8 mouse cellular contexts compared by ENCODE assay signal in the genomic region with DNA sequence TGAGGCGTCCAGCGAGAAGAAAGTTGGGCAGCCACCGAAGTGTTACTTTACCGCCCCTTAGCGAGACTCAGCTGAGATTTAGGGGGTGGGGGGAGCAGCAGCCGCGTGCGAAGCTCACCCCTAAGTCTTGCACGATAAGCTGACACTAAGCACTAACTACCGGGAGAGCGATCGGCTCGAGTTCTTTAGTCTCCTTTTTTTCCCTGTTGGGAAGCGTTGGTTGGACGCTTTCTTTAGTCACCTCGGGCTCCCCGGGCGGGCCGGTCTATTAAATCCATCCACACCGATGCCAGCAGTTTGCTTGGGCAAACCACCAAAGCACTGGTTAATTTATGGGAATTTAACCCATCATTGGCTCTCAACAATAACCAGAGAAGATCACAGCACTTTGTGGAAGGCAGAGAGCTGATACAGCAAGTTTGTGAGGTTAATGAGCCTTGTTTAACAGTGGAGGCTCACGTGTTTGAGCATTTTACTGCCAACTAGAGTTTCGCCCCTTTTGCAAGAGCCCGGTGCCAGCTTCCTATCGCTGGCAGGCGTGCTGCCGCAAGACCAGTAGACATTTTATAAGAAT. TPM values are rescaled to one million over a fixed set of nuclear protein-coding genes. Genes with fewer than 3 reads are reported as not detected.
DNase-seq lines count a peak whose midpoint lies in the region; ATAC-seq and TF ChIP-seq lines count a peak whose summit lies in the region.

No protein-coding gene starts in this region.

- H3K27me3 ChIP-seq in liver, embryonic 11.5 days (replicated peaks; ENCODE audit: control insufficient read depth, insufficient read depth, low read length) = peaks cover 8% of the 10 kb centered on the region; the same call in 1 of the 2 replicates
- no peaks in the 10 kb centered on the region for H3K27me3 ChIP-seq in myocyte (ENCODE audit: control insufficient read depth, insufficient read depth, insufficient read length)

- H3K79me2 ChIP-seq in myocyte (ENCODE audit: control insufficient read depth, insufficient read depth) = peaks cover 46% of the 10 kb centered on the region

- peak overlapping the region; percentile 94 for H3ac ChIP-seq in myocyte (ENCODE audit: control insufficient read depth, insufficient read length)

- 0 out of 2 replicates have a peak, but pooled peaks have one; percentile 3 for ATAC-seq in liver, embryonic 11.5 days (replicated peaks; ENCODE audit: low FRiP score)

- H3K27ac ChIP-seq in liver, embryonic 11.5 days (ENCODE audit: low read depth, low read length) = no peak overlapping the region

- H3K9ac ChIP-seq in liver, embryonic 11.5 days (ENCODE audit: low read depth, low read length) = peak overlapping the region; percentile 77

- no peak for TF ChIP-seq POLR2A in myocyte (IDR thresholded peaks at IDR 0.05; ENCODE audit: insufficient read length, low read depth)

- WGBS in liver, embryonic 11.5 days = 3% methylated on average over 26 of the region's 26 CpGs

- intact Hi-C loops in gastrocnemius, postnatal 14 days (cut with DNase I; ENCODE audit: low total_unique reads) = no loop called here

- no peaks in the 10 kb centered on the region for H3K36me3 ChIP-seq in liver, embryonic 11.5 days (ENCODE audit: control insufficient read depth, insufficient read depth, low read length)
- no peaks in the 10 kb centered on the region for H3K36me3 ChIP-seq in myocyte (ENCODE audit: control insufficient read depth, insufficient read depth)

- peak overlapping the region; percentile 78 for H3K4me3 ChIP-seq in liver, embryonic 11.5 days (ENCODE audit: low read depth, low read length)
- H3K4me3 ChIP-seq in myocyte = peak overlapping the region; percentile 62

- peak; percentile 55 for DNase-seq in 3134 (ENCODE audit: extremely low read depth, insufficient read length, low spot score)
- DNase-seq in ES-CJ7 (ENCODE audit: low read depth, low spot score) = peak; percentile 48
- peak; percentile 67 to 69 for DNase-seq in cerebellum, postnatal 10 days
- peak; percentile 28 for DNase-seq in gastrocnemius, postnatal 14 days
- peak; percentile 88 for DNase-seq in kidney, adult 11 months
- DNase-seq in liver, embryonic 11.5 days (ENCODE audit: low spot score) = no peak
- DNase-seq in urinary bladder, postnatal 4 days (ENCODE audit: low spot score in 2 of 2) = peak; percentile 42 to 62

- no peaks in the 10 kb centered on the region for H3K9me3 ChIP-seq in liver, embryonic 11.5 days (ENCODE audit: control insufficient read depth, low read length)

- H3K4me2 ChIP-seq in liver, embryonic 11.5 days = peak overlapping the region; percentile 85
- peak overlapping the region; percentile 79 for H3K4me2 ChIP-seq in myocyte (ENCODE audit: low read depth)

- peaks cover 20% of the 10 kb centered on the region for H3K4me1 ChIP-seq in liver, embryonic 11.5 days (replicated peaks; ENCODE audit: control insufficient read depth, insufficient read depth, low read length)

TF ChIP-seq in myocyte, 11 proteins besides CTCF, POLR2A, EP300 and RAD21:
- TF ChIP-seq MAX (IDR thresholded peaks at IDR 0.05; ENCODE audit: low read depth) (no peak), POLR2AphosphoS2 (IDR thresholded peaks at IDR 0.05; ENCODE audit: insufficient read length, low read depth) (no peak), E2F4 (IDR thresholded peaks at IDR 0.05; ENCODE audit: insufficient read depth) (no peak), USF1 (IDR thresholded peaks at IDR 0.05; ENCODE audit: low read depth) (no peak), MYOG (IDR thresholded peaks at IDR 0.05; ENCODE audit: control insufficient read depth in 1 of 3, insufficient read depth in 1 of 3, insufficient read length in 2 of 3, low read depth in 2 of 3) (no peak), TCF3 (IDR thresholded peaks at IDR 0.05; ENCODE audit: insufficient read length, low read depth) (no peak), MYOD1 (IDR thresholded peaks at IDR 0.05; ENCODE audit: control insufficient read depth in 1 of 3, insufficient read length in 2 of 3, low read depth in 2 of 3) (no peak), TCF12 (IDR thresholded peaks at IDR 0.05; ENCODE audit: insufficient read depth, poor library complexity, severe bottlenecking) (no peak), SRF (IDR thresholded peaks at IDR 0.05; ENCODE audit: control insufficient read depth, insufficient read length, low read depth) (no peak), CEBPB (IDR thresholded peaks at IDR 0.05; ENCODE audit: insufficient read depth, poor library complexity, severe bottlenecking) (no peak), REST (IDR thresholded peaks at IDR 0.05; ENCODE audit: insufficient read depth, insufficient read length) (no peak)

RNA-seq across cellular contexts. Expression of gene Sntb2, which starts 1.0 kb away (rescaled TPM):
- 10 to 100 TPM; 11.0 to 13.9 TPM for total RNA-seq in gastrocnemius, postnatal 14 days (2021)
- 4.2 and 4.9 TPM in 2 replicates for polyA plus RNA-seq in liver, embryonic 11.5 days (2014; fragmentation: Nextera tagmentation; extraction: Ambion mirVana)
- 5.6 TPM for polyA plus RNA-seq in myocyte (2012; fragmentation: generic; extraction: Trizol)

RNA-seq across cellular contexts. Expression of gene Utp4, which starts 43.1 kb away (rescaled TPM):
- 10 to 100 TPM; 15.7 to 19.5 TPM for total RNA-seq in gastrocnemius, postnatal 14 days (2021)
- polyA plus RNA-seq in liver, embryonic 11.5 days (2014; fragmentation: Nextera tagmentation; extraction: Ambion mirVana) = 111 and 120 TPM in 2 replicates
- polyA plus RNA-seq in myocyte (2012; fragmentation: generic; extraction: Trizol) = 45.8 TPM
